Mouse (Mus musculus) spleen, adult 10 weeks (tissue): ENCODE data around the gene Susd1. TPM values are rescaled to one million over a fixed set of nuclear protein-coding genes. Genes with fewer than 3 reads are reported as not detected.

Source experiments
- polyA plus RNA-seq: library from polyadenylated mRNA; stranded (reverse); fragments of 350-450 nt; fragmentation: Illumina TruSeq; extraction: RNeasy Lipid Tissue Mini Kit (QIAGEN cat#74804); gene quantifications from one replicate; pipeline ENCODE4 v1.2.3, GENCODE M21; 2015; ENCODE audit warnings: low replicate concordance; ENCODE audit not compliant: insufficient read depth

The Susd1 gene
- 82.5 TPM for polyA plus RNA-seq

DNA sequence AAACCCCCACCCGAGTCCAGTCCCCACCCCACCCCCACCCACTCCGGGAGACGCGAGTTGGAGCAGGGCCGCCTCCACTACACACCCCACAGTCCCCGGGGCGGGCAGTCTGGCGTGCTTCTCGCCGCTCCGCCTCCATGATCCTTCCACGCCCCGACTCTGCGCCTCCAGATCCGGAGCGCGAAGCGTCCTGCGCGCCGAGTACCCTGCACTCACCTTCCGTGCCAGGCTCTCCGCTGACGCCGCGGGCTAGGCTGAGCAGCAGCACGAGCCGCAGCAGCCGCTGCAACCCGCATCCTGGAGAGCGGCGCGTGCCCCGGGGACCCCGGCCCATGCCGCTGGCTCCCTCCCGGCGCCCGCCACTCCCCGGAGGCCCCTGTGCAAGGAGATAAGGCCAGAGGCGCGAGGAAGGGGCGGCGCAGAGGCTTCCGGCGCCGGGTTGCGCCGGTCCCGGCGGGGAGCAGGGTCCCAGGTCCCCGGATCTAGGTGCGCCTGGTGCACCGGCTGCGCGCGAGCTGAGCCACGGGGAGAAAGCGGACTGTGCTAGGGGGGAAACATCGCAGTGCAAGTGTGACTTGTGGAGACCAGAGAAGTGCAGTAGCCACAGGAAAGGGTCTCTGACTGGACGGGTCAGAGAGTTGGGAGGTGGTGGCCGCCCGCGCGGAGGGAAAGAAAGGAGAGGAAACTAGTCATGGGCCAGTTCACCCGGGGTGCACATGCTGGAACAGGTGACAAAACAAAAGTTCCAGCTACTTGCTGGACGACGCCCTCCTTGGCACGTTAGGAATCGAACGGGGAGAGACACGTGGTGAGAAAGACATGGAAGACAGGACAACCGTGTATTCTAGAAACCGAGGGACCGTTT, at the start of gene Susd1:
Susd1 (minus strand) TSS at position 644 of the 865 bp plus-strand sequence.

Other genes starting within 250 kb of the Susd1 start
- 129 TPM for gene Ugcg, start 249.4 kb downstream of the Susd1 start, polyA plus RNA-seq
- gene Ptbp3, start 110.7 kb upstream of the Susd1 start, polyA plus RNA-seq, result 208 TPM
- gene Hsdl2, start 142.9 kb upstream of the Susd1 start, polyA plus RNA-seq, result 30.7 TPM
- gene E130308A19Rik, start 187.6 kb upstream of the Susd1 start, polyA plus RNA-seq, result 6.8 TPM